Mouse (Mus musculus): ENCODE results near the gene Ccdc110. TPM values are rescaled to one million over a fixed set of nuclear protein-coding genes. Genes with fewer than 3 reads are reported as not detected.

The Ccdc110 gene
- total and polyA plus RNA-seq, 3 experiments, result not detected

- no peaks in the 10 kb centered on the region for H3K9me3 ChIP-seq (replicated peaks; ENCODE audit: insufficient read depth, low read length)
Measured at GRCm38 (mm10) chr8:45990631-45991310, 56.4 kb downstream of the Ccdc110 start.

More at GRCm38 (mm10) chr8:45990631-45991310, 56.4 kb downstream of the Ccdc110 start:
- peaks cover 6 to 32% of the 10 kb centered on the region in 2 experiments; a peak in 3 of 4 replicates for H3K36me3 ChIP-seq (ENCODE audit: control insufficient read depth in 1 of 2, insufficient read depth in 2 of 2, low read length in 2 of 2)
- H3K9ac ChIP-seq (ENCODE audit: control insufficient read depth, low read depth, low read length, poor library complexity, severe bottlenecking), result no peak overlapping the region
- DNase-seq (ENCODE audit: low read depth, low spot score), result peak; percentile 50
- no peak for TF ChIP-seq TBP (IDR thresholded peaks at IDR 0.05; ENCODE audit: low read depth, low read length)
- no peak for TF ChIP-seq JUND (IDR thresholded peaks at IDR 0.05; ENCODE audit: low read depth, low read length)
- no peak for TF ChIP-seq TAL1 (IDR thresholded peaks at IDR 0.05; ENCODE audit: low read length)
- no peak for TF ChIP-seq SIN3A (IDR thresholded peaks at IDR 0.05; ENCODE audit: low read length)
- no peak for TF ChIP-seq MEF2A (IDR thresholded peaks at IDR 0.05; ENCODE audit: extremely low read depth, insufficient replicate concordance, low read depth, low read length, poor library complexity, severe bottlenecking)
- no peak for TF ChIP-seq RCOR1 (IDR thresholded peaks at IDR 0.05; ENCODE audit: low read depth, low read length)
- no peak for TF ChIP-seq HCFC1 (IDR thresholded peaks at IDR 0.05; ENCODE audit: low read depth, low read length)
- no peak for TF ChIP-seq MAX (IDR thresholded peaks at IDR 0.05; ENCODE audit: low read length)
- no peak for TF ChIP-seq GATA1 (IDR thresholded peaks at IDR 0.05; ENCODE audit: low read depth, low read length)
- TF ChIP-seq E2F4 (IDR thresholded peaks at IDR 0.05; ENCODE audit: borderline replicate concordance, low read depth, low read length), result no peak
- TF ChIP-seq UBTF (IDR thresholded peaks at IDR 0.05; ENCODE audit: borderline replicate concordance, insufficient read depth, low read depth, low read length), result no peak
- TF ChIP-seq EP300 (IDR thresholded peaks at IDR 0.05; ENCODE audit: low read depth in 1 of 2, low read length in 2 of 2), result no peak
- no peak for TF ChIP-seq ZNF384 (IDR thresholded peaks at IDR 0.05; ENCODE audit: low read depth, low read length)
- TF ChIP-seq ZC3H11A (IDR thresholded peaks at IDR 0.05; ENCODE audit: low read depth, low read length), result no peak
- no peak for TF ChIP-seq USF2 (IDR thresholded peaks at IDR 0.05; ENCODE audit: borderline replicate concordance in 1 of 2, insufficient read depth in 1 of 2, low read depth in 1 of 2, low read length in 2 of 2)
- no peak overlapping the region for H3K4me3 ChIP-seq (ENCODE audit: control insufficient read depth in 1 of 2, insufficient read depth in 1 of 2, low read depth in 2 of 2, low read length in 2 of 2)
- no peak overlapping the region for H3K27ac ChIP-seq (ENCODE audit: control insufficient read depth, low read depth, low read length)
- peaks cover 0 to 7% of the 10 kb centered on the region in 2 experiments; a peak in 2 of 4 replicates for H3K4me1 ChIP-seq (ENCODE audit: control insufficient read depth in 1 of 2, insufficient read depth in 2 of 2, low read length in 2 of 2)
- no peaks in the 10 kb centered on the region for H3K79me2 ChIP-seq (ENCODE audit: control insufficient read depth, insufficient read depth, low read length, poor library complexity)
- H3K27me3 ChIP-seq (ENCODE audit: control insufficient read depth in 1 of 2, insufficient read depth in 2 of 2, low read length in 2 of 2), result no peaks in the 10 kb centered on the region

Other genes starting within 250 kb of the Ccdc110 start
- gene Pdlim3, start 49.2 kb upstream of the Ccdc110 start, total RNA-seq (2012; rRNA removed), result not detected in 2 replicates
- gene Pdlim3, start 49.2 kb upstream of the Ccdc110 start, polyA plus RNA-seq (2012; ENCODE audit: insufficient read depth in 1 of 2, insufficient read length in 2 of 2, low read depth in 1 of 2, low replicate concordance in 2 of 2, missing spikeins in 1 of 2), result not detected
- 0.65 and 0.81 TPM in 2 replicates for gene 1700029J07Rik, start 40.6 kb downstream of the Ccdc110 start, total RNA-seq (2012; rRNA removed)
- 1 to 10 TPM in 1 of 2 experiments, not detected in 1; 1.5 TPM for gene 1700029J07Rik, start 40.6 kb downstream of the Ccdc110 start, polyA plus RNA-seq (2012; ENCODE audit: insufficient read depth in 1 of 2, insufficient read length in 2 of 2, low read depth in 1 of 2, low replicate concordance in 2 of 2, missing spikeins in 1 of 2)
- gene Ufsp2, start 40.9 kb downstream of the Ccdc110 start, total RNA-seq (2012; rRNA removed), result 45.0 and 61.7 TPM in 2 replicates
- 10 to 100 TPM in 1 of 2 experiments, not detected in 1; 58.9 TPM for gene Ufsp2, start 40.9 kb downstream of the Ccdc110 start, polyA plus RNA-seq (2012; ENCODE audit: insufficient read depth in 1 of 2, insufficient read length in 2 of 2, low read depth in 1 of 2, low replicate concordance in 2 of 2, missing spikeins in 1 of 2)
- gene Lrp2bp, start 64.7 kb downstream of the Ccdc110 start, total RNA-seq (2012; rRNA removed), result 0.16 TPM in 1 of 2 replicates, not detected in the other
- gene Lrp2bp, start 64.7 kb downstream of the Ccdc110 start, polyA plus RNA-seq (2012; ENCODE audit: insufficient read depth in 1 of 2, insufficient read length in 2 of 2, low read depth in 1 of 2, low replicate concordance in 2 of 2, missing spikeins in 1 of 2), result under 1 TPM in 1 of 2 experiments, not detected in 1; 0.40 TPM
- 15.5 and 139 TPM in 2 replicates for gene Ankrd37, start 71.1 kb downstream of the Ccdc110 start, total RNA-seq (2012; rRNA removed)
- gene Ankrd37, start 71.1 kb downstream of the Ccdc110 start, polyA plus RNA-seq (2012; ENCODE audit: insufficient read depth in 1 of 2, insufficient read length in 2 of 2, low read depth in 1 of 2, low replicate concordance in 2 of 2, missing spikeins in 1 of 2), result 10 to 100 TPM in 1 of 2 experiments, not detected in 1; 30.8 TPM
- 8.5 TPM in 2 replicates for gene Cfap97, start 217.2 kb downstream of the Ccdc110 start, total RNA-seq (2012; rRNA removed)
- 1 to 10 TPM in 1 of 2 experiments, not detected in 1; 9.3 TPM for gene Cfap97, start 217.2 kb downstream of the Ccdc110 start, polyA plus RNA-seq (2012; ENCODE audit: insufficient read depth in 1 of 2, insufficient read length in 2 of 2, low read depth in 1 of 2, low replicate concordance in 2 of 2, missing spikeins in 1 of 2)
- gene Snx25, start 217.5 kb downstream of the Ccdc110 start, total RNA-seq (2012; rRNA removed), result 20.0 and 25.1 TPM in 2 replicates
- gene Snx25, start 217.5 kb downstream of the Ccdc110 start, polyA plus RNA-seq (2012; ENCODE audit: insufficient read depth in 1 of 2, insufficient read length in 2 of 2, low read depth in 1 of 2, low replicate concordance in 2 of 2, missing spikeins in 1 of 2), result 10 to 100 TPM in 1 of 2 experiments, not detected in 1; 23.1 TPM